Mouse (Mus musculus): ENCODE data around the gene Aldh2.
A peak's percentile ranks its signal among the peaks of the same experiment; 100 is the strongest.
"Not testable (repeated sequence)": the region's sequence is repeated elsewhere in the genome, so short reads cannot be mapped to it uniquely, and the experiment has no call there.

Aldh2 gene

DNA sequence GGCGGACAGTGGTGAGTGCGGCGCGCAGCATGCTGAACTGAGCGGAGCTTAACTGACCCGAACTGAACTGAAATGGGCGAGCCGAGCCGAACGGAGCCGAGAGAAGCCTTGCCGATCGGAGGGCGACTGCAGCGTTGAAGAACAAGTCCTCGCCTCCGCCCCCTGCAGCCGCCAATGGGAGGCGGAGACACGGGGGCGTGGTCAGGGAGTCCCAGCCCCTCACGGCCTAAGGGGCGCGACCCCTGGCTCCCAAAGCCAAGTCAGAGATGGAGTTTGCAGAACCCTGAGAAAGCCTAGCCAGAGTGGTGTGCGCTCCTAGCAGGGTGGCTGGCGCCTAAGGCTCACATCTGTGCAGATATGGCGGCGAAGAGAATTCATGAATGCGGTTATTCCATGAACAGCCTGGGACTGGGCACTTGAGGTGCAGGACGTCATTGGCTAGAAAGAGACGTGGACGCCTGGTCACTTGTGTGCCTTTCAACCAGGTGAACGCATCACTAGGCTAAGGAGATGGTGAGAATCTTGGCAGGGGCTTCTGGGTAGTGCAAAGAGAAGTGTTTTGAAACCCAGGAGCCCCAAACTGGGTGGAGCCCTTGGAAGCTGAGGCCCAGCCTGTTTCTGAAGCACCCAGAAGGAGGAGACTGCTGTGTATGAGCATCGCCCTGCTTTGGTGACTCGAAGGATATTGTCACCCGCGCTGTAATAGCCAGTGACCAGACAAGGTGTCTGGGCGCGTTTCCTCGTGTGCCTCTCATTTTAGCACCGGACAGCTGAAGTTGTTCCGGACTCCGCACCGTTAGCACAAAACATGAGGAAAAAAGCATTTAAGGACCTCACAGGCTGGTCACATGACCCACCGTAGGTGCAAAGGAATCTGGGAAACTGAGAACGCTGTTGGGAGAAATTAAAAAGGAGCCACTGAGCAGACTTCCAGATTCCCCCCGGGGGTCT is at the start of gene Aldh2:
Gene Aldh2, minus strand, starts transcription at position 374 of the 951 bp plus-strand sequence.
- DNase-seq, result peak; percentile 94

DNA sequence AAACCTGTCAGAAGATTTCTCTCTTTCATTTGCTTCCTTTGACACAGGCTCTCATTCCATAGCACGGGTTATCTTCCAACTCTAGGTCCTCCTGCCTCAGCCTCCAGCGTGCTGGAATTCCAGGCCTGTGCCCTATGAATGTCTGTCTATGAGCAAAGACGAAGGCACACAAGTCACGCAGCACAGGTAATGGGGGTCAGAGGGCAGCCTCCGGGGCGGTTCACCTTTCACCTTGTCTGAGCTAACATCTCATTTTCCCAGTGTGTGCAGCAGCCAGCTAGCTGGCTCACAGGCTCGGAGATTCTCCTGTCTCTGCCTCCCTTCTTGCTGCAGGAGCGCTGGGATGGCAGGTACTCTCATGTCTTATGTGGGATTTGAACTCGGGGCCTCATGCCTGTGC is 46.0 kb upstream of the Aldh2 start:
- DNase-seq, result no peak

DNA sequence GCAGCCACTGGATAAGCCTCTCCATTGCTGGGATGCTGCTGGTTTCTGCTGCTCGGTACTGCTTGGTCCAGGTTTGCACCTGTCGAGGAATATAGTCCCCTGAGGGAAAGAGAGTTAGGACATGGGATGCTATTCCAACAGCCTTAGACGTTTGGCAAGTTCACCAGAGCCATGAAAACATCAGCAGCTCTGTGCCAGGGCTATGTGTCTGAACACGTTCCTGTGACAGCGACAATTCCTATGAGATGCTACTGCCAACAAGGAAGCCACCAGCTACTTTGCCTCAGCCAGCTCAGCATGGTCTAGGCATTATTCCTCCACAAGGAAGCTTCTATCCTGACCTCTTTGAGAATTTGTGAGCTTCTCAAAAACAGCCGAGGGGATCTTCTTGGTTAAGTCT is 43.7 kb upstream of the Aldh2 start:
- DNase-seq, result no peak

DNA sequence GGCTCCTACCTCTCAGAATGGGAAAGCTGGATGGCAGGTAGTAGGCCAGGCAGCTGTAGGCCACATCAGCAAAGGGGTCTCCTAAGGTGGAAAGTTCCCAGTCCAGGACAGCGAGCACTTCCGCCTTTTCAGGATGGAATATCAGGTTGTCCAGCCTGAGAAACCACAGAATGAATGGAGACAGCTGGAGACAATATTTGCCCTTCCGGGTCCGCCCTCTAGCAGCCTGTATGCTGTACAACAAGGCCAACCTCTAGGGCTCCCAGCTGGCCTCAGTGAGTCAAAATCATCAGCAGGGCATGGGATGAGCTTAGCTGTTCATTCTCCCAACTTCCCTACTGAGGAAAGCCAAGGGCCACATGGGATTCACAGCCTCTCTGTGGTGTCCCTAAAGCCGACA is 41.0 kb upstream of the Aldh2 start:
- no peak for DNase-seq

DNA sequence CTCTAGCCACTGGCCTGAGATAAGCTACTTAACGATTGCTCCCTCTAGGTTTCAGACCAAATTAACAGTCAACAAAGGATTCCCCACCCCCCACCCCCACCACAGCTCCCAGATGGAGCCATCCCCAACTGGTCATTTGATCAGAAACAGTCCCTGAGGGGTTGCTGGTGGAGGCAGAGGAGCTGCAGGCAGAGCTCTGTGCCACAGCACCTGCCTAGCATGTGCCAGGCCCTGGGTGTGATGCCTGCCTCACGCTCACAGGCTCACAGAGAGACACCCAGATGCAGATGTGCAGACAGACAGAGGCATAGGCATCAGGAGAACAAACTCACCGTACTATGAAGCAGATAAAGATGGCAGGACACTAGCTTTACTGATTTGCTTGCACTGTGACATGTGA is 39.2 kb upstream of the Aldh2 start:
- DNase-seq, result no peak

DNA sequence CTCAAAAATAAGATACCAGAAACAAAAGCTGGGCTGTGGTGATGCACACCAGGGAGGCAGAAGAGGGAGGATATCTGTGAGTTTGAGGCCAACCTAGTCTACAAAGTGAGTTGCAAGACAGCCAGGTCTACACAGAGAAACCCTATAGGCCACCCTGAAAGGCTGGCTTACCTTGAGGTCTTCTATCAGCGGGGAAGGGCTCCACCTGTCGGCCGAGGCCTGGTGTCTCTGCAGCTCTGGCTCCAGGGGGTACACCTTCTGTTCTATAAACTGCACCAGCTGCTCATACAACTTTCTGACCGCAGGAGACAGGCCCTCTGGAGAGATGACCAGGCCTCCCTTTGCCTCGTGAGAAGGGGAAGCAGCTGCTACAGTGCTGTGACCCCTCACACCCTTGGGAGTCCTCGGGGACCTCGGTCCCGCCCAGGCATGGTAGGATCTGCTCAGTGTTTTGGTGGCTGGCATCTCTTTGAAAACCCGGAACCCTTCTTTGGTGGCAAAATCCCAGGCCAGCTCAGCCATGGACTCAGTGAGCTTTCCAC is 37.6 kb upstream of the Aldh2 start:
- DNase-seq, result not testable (repeated sequence)

DNA sequence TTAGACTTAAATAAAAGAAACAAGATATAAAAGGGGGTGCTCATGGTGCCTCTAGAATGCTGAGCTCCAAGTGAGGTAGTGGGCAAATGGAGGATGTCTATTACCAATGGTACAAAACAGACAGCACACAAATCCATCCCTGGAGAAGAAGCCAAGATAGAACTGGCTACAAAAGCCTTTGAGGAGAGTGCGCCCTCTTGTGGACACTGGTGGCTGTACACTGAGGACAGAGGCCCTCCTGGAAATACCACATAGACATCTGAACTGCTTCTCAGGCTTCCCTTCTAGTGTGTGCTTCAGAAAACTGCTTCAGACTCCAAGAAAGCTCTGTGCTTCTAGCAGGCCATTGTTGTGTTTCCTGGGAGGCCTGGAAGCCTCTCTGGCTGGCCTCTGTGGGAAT is 34.2 kb upstream of the Aldh2 start:
- peak; percentile 83 for DNase-seq

DNA sequence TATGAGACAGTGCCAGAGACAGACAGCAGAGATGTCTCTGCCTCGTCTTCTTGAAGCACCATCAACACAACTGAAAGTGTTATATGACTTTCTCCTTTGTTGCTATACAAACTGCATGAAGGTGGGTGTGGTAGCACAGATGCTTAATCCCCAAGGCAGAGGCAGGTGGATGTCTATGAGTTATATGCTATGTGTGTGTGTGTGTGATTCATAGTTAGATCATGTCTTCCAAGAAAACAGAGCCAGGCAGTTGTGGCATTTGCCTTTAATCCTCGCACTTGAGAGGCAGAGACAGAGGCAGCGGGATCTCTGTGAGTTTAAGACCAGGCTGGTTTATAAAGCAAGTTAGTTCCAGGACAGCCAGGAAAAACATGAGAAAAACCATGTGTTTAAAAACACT is 29.6 kb upstream of the Aldh2 start:
- DNase-seq, result no peak

DNA sequence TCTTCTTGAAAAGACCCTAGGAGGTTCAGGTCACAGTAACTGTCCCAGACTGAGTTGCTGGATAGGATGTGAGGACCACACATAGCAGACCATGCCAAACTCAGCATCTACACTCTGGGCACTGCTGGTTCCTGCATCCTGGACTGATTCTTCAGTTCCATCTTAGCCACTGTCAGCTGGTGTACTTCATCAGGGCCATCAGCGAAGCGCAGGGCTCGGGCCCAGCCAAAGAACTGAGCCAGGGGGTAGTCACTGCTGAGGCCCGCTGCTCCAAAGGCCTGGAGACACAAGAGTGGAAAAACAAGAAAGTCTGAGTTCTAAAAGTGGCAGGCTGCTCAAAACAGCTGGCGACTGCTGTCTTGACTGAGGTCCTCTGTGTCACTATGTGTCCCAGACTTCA is 27.5 kb upstream of the Aldh2 start:
- no peak for DNase-seq

DNA sequence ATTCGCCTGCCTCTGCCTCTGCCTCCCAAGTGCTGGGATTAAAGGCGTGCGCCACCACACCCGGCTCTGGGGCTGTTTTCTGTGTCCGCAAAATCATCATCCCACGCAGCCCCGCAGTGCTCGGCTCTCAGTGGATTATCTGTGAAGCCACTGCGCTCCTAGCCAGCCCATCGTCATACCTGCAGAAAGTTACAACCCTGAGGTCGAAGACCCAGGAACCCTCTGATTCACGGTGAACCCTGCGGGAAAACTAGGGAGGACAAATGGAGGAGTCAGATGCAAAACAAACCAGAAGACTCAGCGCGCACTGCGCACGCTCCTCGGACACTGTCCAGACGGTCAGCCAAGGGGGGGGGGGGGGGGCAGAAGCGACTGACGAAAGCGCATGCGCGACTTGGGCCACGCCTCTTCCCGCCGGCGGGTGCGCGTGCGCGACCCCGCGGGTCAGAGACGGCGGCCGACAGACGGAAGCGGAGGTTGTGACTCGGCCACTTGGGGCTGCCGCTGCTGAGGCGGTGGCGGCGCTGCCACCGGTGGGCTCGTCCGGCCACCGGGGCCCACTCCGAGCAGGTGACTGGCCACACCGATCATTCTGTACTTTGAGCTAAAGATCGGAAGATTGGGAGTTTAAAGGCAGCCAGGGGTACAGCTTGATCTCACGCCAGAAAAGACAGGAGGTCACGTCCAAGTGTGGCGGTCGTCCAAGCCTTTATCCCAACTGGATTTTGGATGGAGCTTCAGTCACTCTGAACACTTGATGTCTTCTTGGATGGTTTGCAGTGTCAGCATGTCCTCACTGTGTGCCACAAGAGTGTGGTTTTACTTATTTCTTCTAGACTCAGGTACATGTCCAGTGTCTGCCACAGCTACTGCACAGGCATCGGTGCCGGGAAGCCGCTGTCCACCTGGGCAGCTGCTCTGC is 25.2 kb upstream of the Aldh2 start, which contains the start of gene Acad12:
Gene Acad12, minus strand, starts transcription at position 347 of the 922 bp plus-strand sequence.
- peak; percentile 88 for DNase-seq

DNA sequence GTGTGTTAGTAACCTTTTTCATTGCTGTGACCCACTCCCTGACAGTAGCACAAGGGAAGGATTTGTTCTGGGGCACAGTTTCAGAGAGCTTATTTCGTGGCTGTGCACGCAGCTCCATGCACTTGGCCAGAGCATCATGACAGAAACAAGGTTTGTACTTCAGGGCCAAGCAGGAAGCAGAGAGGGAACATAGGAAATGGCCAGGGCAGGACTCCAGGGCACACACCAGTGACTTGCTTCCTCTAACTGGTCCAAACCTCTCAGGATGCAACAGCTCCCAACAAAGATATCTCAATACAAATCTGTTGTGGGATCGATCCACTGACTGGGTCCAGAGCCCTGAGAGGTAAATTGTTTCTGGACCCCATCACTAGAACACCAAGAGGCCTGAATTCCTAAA is 21.3 kb upstream of the Aldh2 start:
- DNase-seq, result not testable (repeated sequence)

DNA sequence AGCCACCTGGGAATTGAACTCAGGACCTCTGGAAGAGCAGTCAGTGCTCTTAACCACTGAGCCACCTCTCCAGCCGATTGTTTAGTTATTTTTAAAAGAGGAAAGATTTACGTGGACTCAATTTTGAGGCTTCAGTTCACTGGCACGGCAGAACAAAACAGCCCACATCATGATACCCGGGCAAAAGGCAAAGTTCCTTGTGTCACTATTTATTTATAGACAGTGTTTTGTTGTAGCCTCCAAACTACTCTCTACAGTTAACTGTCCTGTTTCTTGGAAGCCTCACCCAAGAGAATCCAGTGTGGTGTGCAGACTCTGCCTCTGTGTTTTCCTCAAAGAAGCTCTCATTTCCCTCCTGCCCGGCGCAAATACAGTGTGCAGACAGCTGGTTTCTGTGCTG is 18.4 kb upstream of the Aldh2 start:
- peak; percentile 47 for DNase-seq

DNA sequence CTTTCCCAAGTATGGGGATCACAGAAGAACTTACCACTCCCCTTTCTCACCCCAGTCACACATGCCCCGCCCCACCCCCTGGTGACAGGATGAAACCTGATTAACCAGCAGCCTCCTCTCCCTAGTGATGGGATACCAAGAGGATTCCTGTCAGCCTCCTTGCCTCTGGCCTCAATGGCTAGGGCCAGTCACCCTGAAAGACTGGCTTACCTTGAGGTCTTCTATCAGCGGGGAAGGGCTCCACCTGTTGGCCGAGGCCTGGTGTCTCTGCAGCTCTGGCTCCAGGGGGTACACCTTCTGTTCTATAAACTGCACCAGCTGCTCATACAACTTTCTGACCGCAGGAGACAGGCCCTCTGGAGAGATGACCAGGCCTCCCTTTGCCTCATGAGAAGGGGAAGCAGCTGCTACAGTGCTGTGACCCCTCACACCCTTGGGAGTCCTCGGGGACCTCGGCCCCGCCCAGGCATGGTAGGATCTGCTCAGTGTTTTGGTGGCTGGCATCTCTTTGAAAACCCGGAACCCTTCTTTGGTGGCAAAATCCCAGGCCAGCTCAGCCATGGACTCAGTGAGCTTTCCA is 16.0 kb upstream of the Aldh2 start:
- DNase-seq, result not testable (repeated sequence)

DNA sequence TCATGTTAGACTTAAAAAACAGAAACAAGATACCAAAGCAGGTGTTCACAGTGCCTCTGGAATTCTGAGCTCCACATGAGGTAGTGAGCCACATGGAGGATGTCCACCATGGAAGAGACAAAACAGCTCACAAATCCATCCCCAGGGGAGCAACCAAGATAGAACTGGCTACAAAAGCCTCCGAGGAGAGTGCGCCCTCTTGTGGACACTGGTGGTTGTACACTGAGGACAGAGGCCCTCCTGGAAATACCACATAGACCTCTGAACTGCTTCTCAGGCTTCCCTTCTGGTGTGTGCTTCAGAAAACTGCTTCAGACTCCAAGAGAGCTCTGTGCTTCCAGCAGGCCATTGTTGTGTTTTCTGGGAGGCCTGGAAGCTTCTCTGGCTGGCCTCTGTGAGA is 12.5 kb upstream of the Aldh2 start:
- peak; percentile 86 for DNase-seq

DNA sequence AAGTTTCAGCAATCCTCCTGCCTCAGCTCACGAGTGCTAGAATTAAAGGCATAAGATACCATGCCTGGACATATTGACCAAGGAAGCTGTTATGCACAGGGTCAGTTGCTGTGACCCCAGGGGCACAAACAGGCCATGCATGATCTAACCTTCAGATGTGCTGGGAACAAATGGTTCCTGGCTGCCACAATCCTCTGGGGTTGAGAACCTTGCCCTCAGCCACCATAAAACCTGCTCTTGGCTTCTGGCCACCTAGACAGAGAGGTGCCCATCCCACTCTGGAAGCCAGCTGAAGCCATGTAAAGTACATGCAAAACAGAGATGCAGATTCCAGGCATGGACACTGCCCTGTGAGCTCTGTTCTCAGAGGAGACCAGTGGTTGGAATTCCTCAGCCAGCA is 10.2 kb upstream of the Aldh2 start:
- DNase-seq, result peak; percentile 55

DNA sequence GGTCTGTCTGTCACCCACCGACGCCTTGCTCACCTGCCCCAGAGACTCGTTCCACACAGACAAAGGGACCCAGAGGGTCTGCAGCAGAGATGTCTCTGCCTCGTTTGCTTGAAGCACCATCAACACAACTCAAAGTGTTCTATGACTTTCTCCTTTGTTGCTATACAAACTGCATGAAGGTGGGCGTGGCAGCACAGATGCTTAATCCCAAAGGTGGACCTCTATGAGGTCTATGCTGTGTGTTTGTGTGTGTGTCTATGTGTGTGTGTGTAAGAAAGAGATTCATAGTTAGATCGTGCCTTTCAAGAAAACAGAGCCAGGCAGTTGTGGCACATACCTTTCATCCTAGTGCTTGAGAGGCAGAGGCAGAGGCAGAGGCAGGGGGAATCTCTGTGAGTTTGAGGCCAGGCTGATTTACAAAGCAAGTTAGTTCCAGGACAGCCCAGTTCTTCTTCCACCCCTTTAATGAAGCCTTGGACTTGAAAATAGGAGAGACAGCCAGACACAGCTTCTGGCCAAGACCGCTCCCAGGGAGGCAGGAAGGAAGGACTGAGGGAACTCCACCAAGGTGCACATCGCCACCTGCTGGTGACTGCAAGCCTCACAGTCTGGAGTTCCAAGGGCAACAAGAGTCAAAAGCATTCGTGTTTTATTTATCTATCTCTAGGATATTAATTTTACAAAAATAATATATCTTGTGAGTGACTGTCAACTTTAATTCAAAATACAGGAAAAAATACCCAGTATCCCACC is 8.1 kb upstream of the Aldh2 start:
- peak; percentile 95 for DNase-seq

DNA sequence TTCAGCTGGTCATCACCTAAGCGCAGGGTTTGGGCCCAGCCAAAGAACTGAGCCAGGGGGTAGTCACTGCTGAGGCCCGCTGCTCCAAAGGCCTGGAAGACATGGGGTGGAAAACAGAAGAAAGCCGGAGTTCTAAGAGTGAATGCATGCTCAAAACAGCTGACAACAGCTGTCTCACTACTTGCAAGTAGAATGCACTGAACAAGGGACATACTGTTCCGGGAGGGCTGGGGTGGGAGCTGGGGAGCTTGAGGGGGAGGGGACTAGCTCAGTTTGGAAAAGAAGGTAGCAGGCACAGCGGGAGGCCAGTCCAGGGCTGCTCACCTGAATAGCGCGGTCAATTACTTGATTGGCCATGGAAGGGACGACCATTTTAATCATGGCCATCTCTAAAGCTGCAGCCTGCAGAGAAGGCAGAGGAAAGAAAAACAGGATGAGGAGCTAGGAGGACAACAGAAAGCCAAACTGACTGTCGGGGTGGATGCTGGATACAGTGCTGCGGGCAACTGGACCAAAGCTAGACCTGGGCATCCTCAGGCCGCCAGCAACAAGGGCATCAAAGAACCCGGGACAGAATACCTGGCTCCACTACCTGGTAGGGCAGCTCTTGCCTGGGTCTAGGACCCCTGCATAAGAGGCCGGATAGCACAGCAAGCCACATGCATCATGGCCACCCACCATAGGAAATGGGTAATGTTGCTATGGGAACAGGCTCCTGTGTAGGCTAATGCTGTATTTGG is 5.4 kb upstream of the Aldh2 start:
- DNase-seq, result no peak

DNA sequence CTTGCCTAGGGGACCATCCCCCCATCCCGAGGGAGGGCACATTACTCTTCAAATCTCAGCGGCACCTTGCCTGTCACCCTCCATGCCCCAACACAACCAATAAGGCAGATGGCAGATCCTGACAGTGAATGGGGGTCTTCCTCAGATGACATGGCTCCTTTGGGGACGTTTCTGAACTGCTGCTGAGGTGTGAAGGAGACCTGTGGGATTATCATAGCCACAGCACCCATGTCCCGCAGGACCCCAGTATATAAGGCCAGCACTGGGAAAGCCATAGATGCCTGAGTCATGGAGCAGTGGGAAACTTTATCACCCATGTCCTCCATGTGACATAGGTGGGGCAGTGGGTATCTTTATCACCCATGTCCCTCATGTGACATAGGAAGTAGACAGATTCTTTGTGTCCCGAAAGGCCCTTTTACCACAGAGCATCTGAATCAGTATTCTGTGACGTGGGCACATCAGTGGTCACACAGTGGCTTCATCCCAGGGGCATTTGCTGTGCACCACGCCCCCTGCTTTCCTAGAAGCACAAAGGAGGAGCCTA is 4.4 kb upstream of the Aldh2 start:
- no peak for DNase-seq

DNA sequence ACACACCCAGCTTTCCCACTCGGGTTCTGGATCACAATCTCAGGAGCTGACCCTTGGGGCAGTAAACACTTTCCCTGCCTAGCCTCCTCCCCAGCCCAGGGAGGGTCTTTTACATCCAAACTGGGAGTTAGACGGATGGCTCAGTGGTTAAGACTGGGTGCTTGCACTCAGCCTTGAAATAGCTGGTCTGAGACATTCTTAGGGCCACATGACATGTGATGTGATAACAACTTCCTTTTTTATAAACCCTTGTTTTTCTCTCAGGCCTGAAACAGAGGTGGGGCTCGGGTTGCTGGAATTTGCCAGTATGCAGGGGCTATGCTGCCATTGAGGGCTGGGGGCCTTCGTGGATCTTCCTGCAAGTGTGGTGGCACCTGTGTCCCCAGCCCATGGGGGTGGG is 3.7 kb upstream of the Aldh2 start:
- DNase-seq, result no peak

DNA sequence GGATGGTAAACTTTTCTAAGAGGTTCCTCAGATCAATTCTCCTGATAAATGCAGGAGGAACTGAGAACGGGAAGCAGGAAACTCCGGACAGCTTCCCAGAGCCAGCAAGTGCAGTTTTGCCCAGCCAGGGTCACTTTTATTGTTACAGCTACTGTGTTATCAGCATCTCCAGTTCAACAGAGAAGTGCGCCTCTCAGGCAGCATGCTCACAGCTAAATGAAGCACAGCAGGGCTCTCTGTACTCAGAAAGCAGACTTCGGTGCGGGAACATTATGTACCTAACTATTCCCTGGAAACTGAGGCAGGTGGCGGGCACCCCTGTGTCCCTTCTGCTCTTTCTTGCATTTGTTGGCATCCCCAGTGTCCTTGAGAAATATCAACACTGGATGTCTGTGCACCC is 2.6 kb upstream of the Aldh2 start:
- DNase-seq, result no peak

DNA sequence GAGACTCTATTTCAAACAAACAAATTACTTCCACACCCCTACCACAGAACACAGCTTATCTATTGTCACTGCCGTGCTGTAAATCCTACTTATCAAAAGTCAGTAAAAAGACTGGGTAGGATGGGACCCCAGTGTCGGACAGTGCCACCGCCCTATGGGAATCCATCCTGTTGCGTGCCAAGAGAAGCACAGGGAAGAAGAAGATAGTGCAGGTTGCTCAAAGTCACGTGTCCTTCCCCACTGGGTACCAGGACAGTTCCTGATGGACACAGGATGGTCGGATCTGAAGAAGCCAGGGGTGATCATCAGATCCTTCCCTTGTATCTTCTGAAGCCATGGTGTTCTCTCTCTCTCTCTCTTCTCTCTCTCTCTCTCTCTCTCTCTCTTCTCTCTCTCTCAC is 2.1 kb upstream of the Aldh2 start:
- no peak for DNase-seq

All from kidney, adult 9 months (tissue).